Mouse (Mus musculus): ENCODE measurements at regions not wholly inside any gene's neighbourhood (a gene's known extent, or its start where the extent isn't known, plus 50 kb on each side); places are given as distances from the start of the nearest gene placed in this dataset.

DNA sequence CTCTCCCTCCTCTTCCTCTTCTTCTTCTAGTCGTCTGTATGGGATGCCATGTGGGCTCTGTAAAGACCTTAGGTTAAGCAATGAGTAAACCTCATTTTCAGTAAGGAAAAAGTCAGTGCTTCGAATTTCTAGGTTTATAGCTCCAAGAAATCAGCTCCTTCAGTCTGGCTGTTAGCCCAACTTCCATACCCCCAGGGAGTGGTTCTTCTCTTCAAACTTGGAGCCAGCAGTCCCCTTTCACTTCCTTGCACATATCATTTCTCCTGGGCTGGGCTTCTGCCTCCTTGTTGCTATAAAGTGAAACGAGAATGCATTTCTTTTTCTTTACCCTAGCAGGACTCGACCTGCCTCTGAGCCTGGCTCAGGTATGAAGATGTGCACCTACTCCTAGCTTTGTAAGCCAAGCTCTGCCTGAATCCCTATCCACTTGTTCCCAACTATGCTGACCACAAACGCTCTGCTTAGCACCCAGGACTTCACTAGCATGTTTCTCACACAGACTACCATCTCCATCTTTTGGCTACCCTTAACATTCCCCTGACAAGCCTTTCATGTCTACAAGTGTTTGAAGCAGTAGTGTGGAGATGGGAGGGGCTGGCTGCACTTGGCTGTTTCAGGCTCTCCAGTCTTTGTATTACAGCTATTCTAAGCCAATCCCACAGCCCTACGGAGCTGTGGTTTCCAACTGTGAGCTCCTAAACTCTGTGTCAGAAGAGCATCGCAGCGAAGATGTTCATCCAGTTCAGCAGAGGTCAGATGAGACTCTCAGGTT is 243.8 kb upstream of the Tprg start:
- Histone ChIP-seq H3K27ac (ENCODE audit: low read depth, low read length) (no peak overlapping the region), H3K9me3 (replicated peaks; ENCODE audit: control insufficient read depth, low read length) (no peaks in the 10 kb centered on the region), H3K4me2 (ENCODE audit: low read length) (no peak overlapping the region), H3K4me3 (ENCODE audit: low read depth, low read length) (no peak overlapping the region), H3K4me1 (ENCODE audit: control insufficient read depth, insufficient read depth, low read length) (no peaks in the 10 kb centered on the region), H3K27me3 (replicated peaks; ENCODE audit: control insufficient read depth, insufficient read depth, low read length) (no peaks in the 10 kb centered on the region), H3K36me3 (ENCODE audit: control insufficient read depth, insufficient read depth, low read length) (no peaks in the 10 kb centered on the region), H3K9ac (ENCODE audit: low read length) (no peak overlapping the region)
- ATAC-seq = no peak
- no peak for DNase-seq (ENCODE audit: low spot score)
- 64% methylated on average over 8 of the region's 8 CpGs for WGBS

DNA sequence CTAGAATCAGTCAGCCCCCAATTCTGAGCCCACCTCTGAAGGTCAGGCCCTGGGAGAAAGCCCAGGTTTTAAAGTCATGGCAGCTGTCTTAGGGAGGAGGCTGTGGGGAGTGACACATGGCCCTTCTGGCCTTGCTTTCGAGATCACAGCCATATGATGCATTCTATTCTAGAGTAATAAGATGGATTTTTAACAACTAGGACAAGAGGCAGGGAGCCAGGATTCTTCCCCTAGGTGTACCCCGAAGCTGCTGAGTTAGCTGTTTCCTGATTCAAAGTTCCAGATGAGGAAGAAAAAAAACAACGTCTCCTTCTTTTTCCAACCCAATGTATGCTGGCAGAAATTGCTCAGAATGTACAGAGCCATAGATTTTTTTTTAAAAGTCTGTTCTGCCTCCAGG is 242.0 kb upstream of the Tprg start:
- H3K27ac ChIP-seq (ENCODE audit: low read depth, low read length) = no peak overlapping the region
- no peaks in the 10 kb centered on the region for H3K9me3 ChIP-seq (replicated peaks; ENCODE audit: control insufficient read depth, low read length)
- WGBS = 79% methylated on average over 3 of the region's 3 CpGs
- H3K27me3 ChIP-seq (replicated peaks; ENCODE audit: control insufficient read depth, insufficient read depth, low read length) = no peaks in the 10 kb centered on the region
- H3K4me3 ChIP-seq (ENCODE audit: low read depth, low read length) = no peak overlapping the region
- DNase-seq (ENCODE audit: low spot score) = no peak
- no peaks in the 10 kb centered on the region for H3K36me3 ChIP-seq (ENCODE audit: control insufficient read depth, insufficient read depth, low read length)
- no peak for ATAC-seq
- no peaks in the 10 kb centered on the region for H3K4me1 ChIP-seq (ENCODE audit: control insufficient read depth, insufficient read depth, low read length)
- no peak overlapping the region for H3K9ac ChIP-seq (ENCODE audit: low read length)
- no peak overlapping the region for H3K4me2 ChIP-seq (ENCODE audit: low read length)

DNA sequence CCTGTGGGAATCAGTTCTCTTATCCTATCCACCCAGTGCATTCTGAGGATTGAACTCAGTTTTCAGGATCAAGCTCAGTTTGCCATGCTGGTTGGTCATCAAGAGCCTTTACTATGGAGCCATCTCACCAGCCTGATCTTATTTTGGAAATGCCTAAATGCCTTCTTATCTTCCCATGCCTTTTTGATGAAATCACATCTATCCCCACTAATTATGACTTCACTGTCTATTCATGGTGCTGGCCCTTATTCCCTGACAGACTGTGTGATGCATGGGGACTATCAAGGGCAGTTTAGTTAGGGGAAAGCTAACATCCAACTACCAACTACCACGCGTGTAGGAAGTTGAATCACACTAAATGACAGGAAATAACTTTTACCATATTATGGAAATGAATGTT is 238.9 kb upstream of the Tprg start:
- no peak overlapping the region for H3K27ac ChIP-seq (ENCODE audit: low read depth, low read length)
- no peaks in the 10 kb centered on the region for H3K4me1 ChIP-seq (ENCODE audit: control insufficient read depth, insufficient read depth, low read length)
- no peaks in the 10 kb centered on the region for H3K36me3 ChIP-seq (ENCODE audit: control insufficient read depth, insufficient read depth, low read length)
- no peak for ATAC-seq
- no peak for DNase-seq (ENCODE audit: low spot score)
- H3K9me3 ChIP-seq (replicated peaks; ENCODE audit: control insufficient read depth, low read length) = no peaks in the 10 kb centered on the region
- no peak overlapping the region for H3K4me3 ChIP-seq (ENCODE audit: low read depth, low read length)
- no peak overlapping the region for H3K4me2 ChIP-seq (ENCODE audit: low read length)
- no peak overlapping the region for H3K9ac ChIP-seq (ENCODE audit: low read length)
- 94% methylated on average over 2 of the region's 2 CpGs for WGBS
- no peaks in the 10 kb centered on the region for H3K27me3 ChIP-seq (replicated peaks; ENCODE audit: control insufficient read depth, insufficient read depth, low read length)

- no peak overlapping the region for H3K4me3 ChIP-seq (ENCODE audit: low read depth, low read length)
- no peak overlapping the region for H3K27ac ChIP-seq (ENCODE audit: low read depth, low read length)
- DNase-seq (ENCODE audit: low spot score) (no peak), ATAC-seq (no peak)
- H3K4me1 ChIP-seq (ENCODE audit: control insufficient read depth, insufficient read depth, low read length) = no peaks in the 10 kb centered on the region
- 55% methylated on average over 7 of the region's 7 CpGs for WGBS
- no peak overlapping the region for H3K9ac ChIP-seq (ENCODE audit: low read length)
- no peaks in the 10 kb centered on the region for H3K27me3 ChIP-seq (replicated peaks; ENCODE audit: control insufficient read depth, insufficient read depth, low read length)
- H3K9me3 ChIP-seq (replicated peaks; ENCODE audit: control insufficient read depth, low read length) = no peaks in the 10 kb centered on the region
- no peaks in the 10 kb centered on the region for H3K36me3 ChIP-seq (ENCODE audit: control insufficient read depth, insufficient read depth, low read length)
- H3K4me2 ChIP-seq (ENCODE audit: low read length) = no peak overlapping the region
These were observed 236.6 kb upstream of the Tprg start for GRCm38 (mm10) chr16:25049928-25050510.

- Histone ChIP-seq H3K9me3 (replicated peaks; ENCODE audit: control insufficient read depth, low read length) (no peaks in the 10 kb centered on the region), H3K4me3 (ENCODE audit: low read depth, low read length) (no peak overlapping the region), H3K36me3 (ENCODE audit: control insufficient read depth, insufficient read depth, low read length) (no peaks in the 10 kb centered on the region), H3K9ac (ENCODE audit: low read length) (no peak overlapping the region), H3K4me2 (ENCODE audit: low read length) (no peak overlapping the region), H3K27me3 (replicated peaks; ENCODE audit: control insufficient read depth, insufficient read depth, low read length) (no peaks in the 10 kb centered on the region), H3K27ac (ENCODE audit: low read depth, low read length) (no peak overlapping the region), H3K4me1 (ENCODE audit: control insufficient read depth, insufficient read depth, low read length) (no peaks in the 10 kb centered on the region; the same call in 1 of the 2 replicates)
- DNase-seq (ENCODE audit: low spot score) = no peak
- 88% methylated on average over 5 of the region's 5 CpGs for WGBS
- no peak for ATAC-seq
These were observed 235.6 kb upstream of the Tprg start for GRCm38 (mm10) chr16:25051044-25051443.

- ATAC-seq = no peak
- 70% methylated on average over 5 of the region's 5 CpGs for WGBS
These were observed 234.2 kb upstream of the Tprg start for GRCm38 (mm10) chr16:25052428-25052827.

GRCm38 (mm10) chr16:25052917-25053343 is 233.7 kb upstream of the Tprg start:
- Histone ChIP-seq H3K9me3 (replicated peaks; ENCODE audit: control insufficient read depth, low read length) (no peaks in the 10 kb centered on the region), H3K27me3 (replicated peaks; ENCODE audit: control insufficient read depth, insufficient read depth, low read length) (no peaks in the 10 kb centered on the region), H3K4me1 (ENCODE audit: control insufficient read depth, insufficient read depth, low read length) (peaks cover 5% of the 10 kb centered on the region; the same call in 1 of the 2 replicates), H3K36me3 (ENCODE audit: control insufficient read depth, insufficient read depth, low read length) (no peaks in the 10 kb centered on the region), H3K4me2 (ENCODE audit: low read length) (no peak overlapping the region), H3K9ac (ENCODE audit: low read length) (no peak overlapping the region), H3K27ac (ENCODE audit: low read depth, low read length) (no peak overlapping the region), H3K4me3 (ENCODE audit: low read depth, low read length) (no peak overlapping the region)
- DNase-seq (ENCODE audit: low spot score) (no peak), ATAC-seq (no peak)
- WGBS = 79% methylated on average over 5 of the region's 5 CpGs

More at GRCm38 (mm10) chr16:25052428-25052827, 234.2 kb upstream of the Tprg start:
- Histone ChIP-seq H3K27ac (ENCODE audit: low read depth, low read length) (no peak overlapping the region), H3K27me3 (replicated peaks; ENCODE audit: control insufficient read depth, insufficient read depth, low read length) (no peaks in the 10 kb centered on the region), H3K36me3 (ENCODE audit: control insufficient read depth, insufficient read depth, low read length) (no peaks in the 10 kb centered on the region), H3K4me1 (ENCODE audit: control insufficient read depth, insufficient read depth, low read length) (no peaks in the 10 kb centered on the region; the same call in 1 of the 2 replicates), H3K4me2 (ENCODE audit: low read length) (no peak overlapping the region), H3K4me3 (ENCODE audit: low read depth, low read length) (no peak overlapping the region), H3K9me3 (replicated peaks; ENCODE audit: control insufficient read depth, low read length) (no peaks in the 10 kb centered on the region), H3K9ac (ENCODE audit: low read length) (no peak overlapping the region)
- no peak for DNase-seq (ENCODE audit: low spot score)

GRCm38 (mm10) chr16:25054304-25054703 is 232.3 kb upstream of the Tprg start:
- Histone ChIP-seq H3K9me3 (replicated peaks; ENCODE audit: control insufficient read depth, low read length) (no peaks in the 10 kb centered on the region), H3K4me2 (ENCODE audit: low read length) (no peak overlapping the region), H3K4me3 (ENCODE audit: low read depth, low read length) (no peak overlapping the region), H3K4me1 (ENCODE audit: control insufficient read depth, insufficient read depth, low read length) (peaks cover 11% of the 10 kb centered on the region), H3K36me3 (ENCODE audit: control insufficient read depth, insufficient read depth, low read length) (no peaks in the 10 kb centered on the region), H3K27ac (ENCODE audit: low read depth, low read length) (no peak overlapping the region), H3K9ac (ENCODE audit: low read length) (no peak overlapping the region), H3K27me3 (replicated peaks; ENCODE audit: control insufficient read depth, insufficient read depth, low read length) (no peaks in the 10 kb centered on the region)
- ATAC-seq (no peak), DNase-seq (ENCODE audit: low spot score) (no peak)
- WGBS = 90% methylated on average over 2 of the region's 2 CpGs

DNA sequence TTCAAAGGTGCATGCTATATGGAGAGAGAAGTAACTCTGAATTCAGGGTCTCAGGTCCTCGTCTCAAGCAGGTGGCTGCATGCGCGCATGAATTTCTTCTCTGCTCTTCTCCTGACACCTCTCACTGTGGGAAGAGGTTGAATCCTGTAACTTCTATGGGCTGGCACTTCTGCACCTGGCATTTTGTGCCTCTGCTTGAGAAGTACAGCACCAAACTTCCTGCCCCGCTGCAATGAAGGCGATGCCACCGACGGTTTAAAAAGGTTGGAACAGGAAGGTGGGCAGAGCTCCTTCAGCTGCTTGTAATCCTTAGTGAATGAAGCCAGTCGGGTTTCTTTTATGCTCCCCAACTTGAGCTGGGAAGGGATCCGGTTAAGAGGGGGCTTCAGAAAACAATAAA is 231.2 kb upstream of the Tprg start:
- Histone ChIP-seq H3K36me3 (ENCODE audit: control insufficient read depth, insufficient read depth, low read length) (no peaks in the 10 kb centered on the region), H3K9ac (ENCODE audit: low read length) (no peak overlapping the region), H3K27ac (ENCODE audit: low read depth, low read length) (no peak overlapping the region), H3K4me2 (ENCODE audit: low read length) (no peak overlapping the region), H3K4me3 (ENCODE audit: low read depth, low read length) (no peak overlapping the region), H3K9me3 (replicated peaks; ENCODE audit: control insufficient read depth, low read length) (no peaks in the 10 kb centered on the region), H3K27me3 (replicated peaks; ENCODE audit: control insufficient read depth, insufficient read depth, low read length) (no peaks in the 10 kb centered on the region), H3K4me1 (ENCODE audit: control insufficient read depth, insufficient read depth, low read length) (peaks cover 19% of the 10 kb centered on the region)
- 54% methylated on average over 9 of the region's 9 CpGs for WGBS
- ATAC-seq (no peak), DNase-seq (ENCODE audit: low spot score) (no peak)

All from forebrain, embryonic 14.5 days (tissue).